ENCODE assay signal across 23 mouse cellular contexts in the genomic region with DNA sequence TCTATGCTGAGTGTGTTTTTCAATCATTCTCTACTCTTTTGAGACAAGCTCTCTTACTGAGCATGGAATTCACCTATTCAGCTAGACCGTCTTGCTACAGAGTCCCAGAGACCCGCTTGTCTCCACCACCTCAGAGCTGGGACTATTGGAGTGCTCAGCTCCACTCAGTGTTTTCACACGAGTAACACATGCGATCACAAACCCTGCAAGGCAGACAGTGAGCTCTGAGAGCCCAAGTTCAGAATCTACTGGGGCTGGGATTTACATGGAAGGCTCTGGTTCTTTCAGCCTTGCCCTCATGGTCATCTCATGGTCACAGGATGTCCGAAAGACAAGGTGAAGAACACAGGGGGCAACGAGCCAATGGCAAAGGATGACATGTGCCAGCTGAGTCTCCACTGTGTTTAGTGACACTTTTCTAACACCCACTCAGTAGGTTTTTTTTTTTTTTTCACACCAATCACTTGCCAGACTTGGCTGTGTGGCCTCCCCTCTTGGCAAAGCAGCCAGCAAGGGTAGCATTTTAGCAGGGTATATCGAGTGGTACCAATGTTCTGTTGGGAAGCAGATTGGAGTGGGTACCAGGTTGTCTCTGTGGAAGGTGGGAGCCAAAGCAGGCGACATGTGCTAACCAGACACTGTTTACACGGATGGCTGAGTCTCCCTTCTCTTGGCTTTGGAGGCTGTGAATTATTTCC. TPM values are rescaled to one million over a fixed set of nuclear protein-coding genes. Genes with fewer than 3 reads are reported as not detected.
DNase-seq lines count a peak whose midpoint lies in the region; ATAC-seq and TF ChIP-seq lines count a peak whose summit lies in the region.
"Had no signal": no experiment of that assay in that cellular context is flagged by ENCODE, and none has a peak within 500 bp of the region (broad histone marks: within the 10 kb centered on the region; RNA-seq: fewer than 3 reads in every experiment).

No protein-coding gene starts in this region.

- 0 out of 2 replicates have a peak overlapping the region, but pooled peaks have one; percentile 4 for H3K27ac ChIP-seq in hindbrain, embryonic 13.5 days
- H3K27ac ChIP-seq in hindbrain, embryonic 12.5 days = no peak overlapping the region
- no peak overlapping the region for H3K27ac ChIP-seq in intestine, postnatal 0 days (ENCODE audit: low read depth, low read length)
- H3K27ac ChIP-seq: embryonic facial prominence, embryonic 15.5 days; heart, embryonic 13.5 days; limb, embryonic 15.5 days had no signal

- no peak overlapping the region for H3K4me2 ChIP-seq in hindbrain, embryonic 13.5 days
- H3K4me2 ChIP-seq in hindbrain, embryonic 12.5 days (replicated peaks) = no peak overlapping the region
- H3K4me2 ChIP-seq in intestine, postnatal 0 days (replicated peaks; ENCODE audit: low read depth) = no peak overlapping the region
- H3K4me2 ChIP-seq: embryonic facial prominence, embryonic 15.5 days; heart, embryonic 13.5 days; limb, embryonic 15.5 days; midbrain, embryonic 11.5 days had no signal

- peaks cover 21% of the 10 kb centered on the region for H3K4me1 ChIP-seq in hindbrain, embryonic 13.5 days (replicated peaks)
- peaks cover 11% of the 10 kb centered on the region for H3K4me1 ChIP-seq in hindbrain, embryonic 12.5 days
- no peaks in the 10 kb centered on the region for H3K4me1 ChIP-seq in intestine, postnatal 0 days (replicated peaks; ENCODE audit: control insufficient read depth, insufficient read depth, low read length)
- H3K4me1 ChIP-seq: embryonic facial prominence, embryonic 15.5 days; heart, embryonic 13.5 days had no signal

- DNase-seq in adrenal gland, postnatal 14 days = peak; percentile 17
- no peak for DNase-seq in adrenal gland, postnatal 4 days (ENCODE audit: low spot score in 2 of 2)
- DNase-seq in right cerebral cortex, adult 18-20 months = peak; percentile 25
- no peak for DNase-seq in right cerebral cortex, postnatal 14 days
- no peak for DNase-seq in neural tube, embryonic 10.5 days (ENCODE audit: extremely low spot score, low spot score)
- DNase-seq: cerebellum, adult 8-10 months; gastrocnemius, postnatal 25 days; heart, postnatal 4 days; kidney, adult 11 months; kidney, postnatal 10 days; lung, adult 18-20 months; lung, postnatal 36 days; thymus, adult 2 months had no signal

- 85% methylated on average over 9 of the region's 9 CpGs for WGBS in hindbrain, embryonic 13.5 days
- 81% methylated on average over 9 of the region's 9 CpGs for WGBS in hindbrain, embryonic 12.5 days
- 81% methylated on average over 9 of the region's 9 CpGs for WGBS in intestine, postnatal 0 days

- TF ChIP-seq CTCF in intestine, postnatal 0 days (IDR thresholded peaks at IDR 0.05; ENCODE audit: low read depth) = no peak

- H3K4me3 ChIP-seq in hindbrain, embryonic 13.5 days = no peak overlapping the region
- no peak overlapping the region for H3K4me3 ChIP-seq in hindbrain, embryonic 12.5 days
- H3K4me3 ChIP-seq in intestine, postnatal 0 days (ENCODE audit: low read depth, low read length) = no peak overlapping the region
- H3K4me3 ChIP-seq: embryonic facial prominence, embryonic 15.5 days; heart, embryonic 13.5 days; limb, embryonic 15.5 days had no signal

- no peak for ATAC-seq in hindbrain, embryonic 13.5 days (ENCODE audit: low FRiP score)
- ATAC-seq in hindbrain, embryonic 12.5 days (ENCODE audit: low FRiP score) = no peak
- no peak for ATAC-seq in intestine, postnatal 0 days

- no peaks in the 10 kb centered on the region for H3K36me3 ChIP-seq in hindbrain, embryonic 13.5 days
- H3K36me3 ChIP-seq in hindbrain, embryonic 12.5 days = no peaks in the 10 kb centered on the region
- no peaks in the 10 kb centered on the region for H3K36me3 ChIP-seq in intestine, postnatal 0 days (ENCODE audit: control insufficient read depth, insufficient read depth)
- H3K36me3 ChIP-seq: embryonic facial prominence, embryonic 15.5 days; heart, embryonic 13.5 days; limb, embryonic 15.5 days had no signal

- no peaks in the 10 kb centered on the region for H3K9me3 ChIP-seq in hindbrain, embryonic 13.5 days
- no peaks in the 10 kb centered on the region for H3K9me3 ChIP-seq in hindbrain, embryonic 12.5 days (replicated peaks)
- H3K9me3 ChIP-seq in intestine, postnatal 0 days (ENCODE audit: control insufficient read depth) = no peaks in the 10 kb centered on the region
- H3K9me3 ChIP-seq: limb, embryonic 15.5 days had no signal

- no peaks in the 10 kb centered on the region for H3K27me3 ChIP-seq in hindbrain, embryonic 13.5 days
- H3K27me3 ChIP-seq in hindbrain, embryonic 12.5 days = no peaks in the 10 kb centered on the region; the same call in 1 of the 2 replicates
- no peaks in the 10 kb centered on the region for H3K27me3 ChIP-seq in intestine, postnatal 0 days (replicated peaks; ENCODE audit: control insufficient read depth, insufficient read depth, low read length)
- H3K27me3 ChIP-seq: limb, embryonic 15.5 days had no signal

- H3K9ac ChIP-seq in hindbrain, embryonic 13.5 days = no peak overlapping the region
- no peak overlapping the region for H3K9ac ChIP-seq in hindbrain, embryonic 12.5 days
- H3K9ac ChIP-seq in intestine, postnatal 0 days (ENCODE audit: low read depth, low read length) = no peak overlapping the region
- H3K9ac ChIP-seq: embryonic facial prominence, embryonic 15.5 days; heart, embryonic 13.5 days; limb, embryonic 15.5 days had no signal

RNA-seq across cellular contexts. Expression of gene Gtsf1l, which starts 51.2 kb away (rescaled TPM):
- not detected in 2 replicates for total RNA-seq in adrenal gland, postnatal 14 days (2021)
- not detected for total RNA-seq in adrenal gland, postnatal 4 days (2021)
- 0.25 TPM in 1 of 2 replicates, not detected in the other for polyA plus RNA-seq in hindbrain, embryonic 13.5 days (2015; fragmentation: Nextera tagmentation; extraction: Ambion mirVana)
- 0.30 TPM in 1 of 2 replicates, not detected in the other for polyA plus RNA-seq in hindbrain, embryonic 12.5 days (2016; fragmentation: Nextera tagmentation; extraction: Ambion mirVana)
- polyA plus RNA-seq in intestine, postnatal 0 days (2015; fragmentation: Nextera tagmentation; extraction: Ambion mirVana) = not detected in 2 replicates
- total RNA-seq: CH12.LX; gastrocnemius, postnatal 25 days; heart, postnatal 4 days; left cerebral cortex, adult 8-10 months had no signal
- polyA plus RNA-seq: frontal cortex, adult 2 months; heart, embryonic 13.5 days; limb, embryonic 15.5 days; midbrain, embryonic 11.5 days; thymus, adult 2 months had no signal

Comparison
In these comparisons a context has a peak if more than half of its experiments do, and no peak if none do; other contexts are left out.
1. DNase-seq: peak in adrenal gland, postnatal 14 days (single experiment) and right cerebral cortex, adult 18-20 months (single experiment); none in adrenal gland, postnatal 4 days (0 of 2), right cerebral cortex, postnatal 14 days (single experiment) and neural tube, embryonic 10.5 days (single experiment).